Mouse (Mus musculus): ENCODE measurements around the gene Palld.

Palld gene

DNA sequence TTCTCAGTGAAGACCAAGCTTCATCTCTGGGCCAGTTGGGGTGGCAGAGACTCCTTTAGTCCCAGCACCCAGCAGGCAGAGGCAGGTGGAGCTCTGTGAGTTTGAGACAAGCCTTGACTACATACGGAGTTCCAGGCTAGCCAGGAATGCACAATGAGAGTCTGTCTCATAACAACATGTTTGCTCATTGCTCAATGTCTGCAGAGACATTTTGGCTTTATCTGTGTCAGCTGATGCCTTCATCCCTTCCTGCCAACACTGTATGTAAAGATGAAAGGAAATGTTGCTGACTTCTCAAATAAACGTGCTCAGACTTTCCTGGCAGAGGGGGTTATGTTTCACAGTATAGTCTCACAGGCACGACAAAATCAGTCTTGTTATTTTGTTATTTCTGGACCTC, 401.6 kb downstream of the Palld start:
- Histone ChIP-seq H3K4me3 (replicated peaks; ENCODE audit: low read length) (no peak overlapping the region), H3K4me1 (replicated peaks; ENCODE audit: low read depth, low read length) (0 out of 2 replicates have a peak, but pooled peaks cover 4% of the 10 kb centered on the region), H3K9me3 (ENCODE audit: low read length) (peaks cover 12% of the 10 kb centered on the region), H3K36me3 (ENCODE audit: insufficient read depth, low read length) (peaks cover 13% of the 10 kb centered on the region), H3K27me3 (ENCODE audit: insufficient read depth, low read length) (no peaks in the 10 kb centered on the region)
- no peak for TF ChIP-seq NANOG (IDR thresholded peaks at IDR 0.05; ENCODE audit: borderline replicate concordance, low read length)
- TF ChIP-seq POU5F1 (IDR thresholded peaks at IDR 0.05; ENCODE audit: borderline replicate concordance, low read length): no peak
- TF ChIP-seq CTCF (conservative IDR thresholded peaks at IDR 0.05; ENCODE audit: low read length): no peak

DNA sequence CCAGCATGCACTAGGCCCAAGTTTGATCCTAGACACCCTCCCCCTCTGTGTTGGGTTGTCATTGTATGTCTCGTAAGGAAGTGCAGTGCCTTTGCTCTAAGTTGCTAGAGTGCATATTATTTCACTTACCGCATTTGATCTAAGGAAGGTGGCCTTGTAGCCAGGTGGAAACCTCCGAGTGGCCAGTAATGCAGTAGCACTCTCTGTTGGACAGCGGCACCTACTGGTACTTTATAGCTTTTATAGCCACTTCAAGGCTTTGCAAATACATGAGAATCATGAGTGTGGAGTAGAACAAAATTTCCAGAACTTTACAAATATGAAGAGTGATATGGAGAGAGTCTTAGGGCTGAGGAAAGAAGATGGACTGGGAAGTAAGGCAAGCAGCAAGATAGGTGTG, 403.5 kb downstream of the Palld start:
- Histone ChIP-seq H3K27me3 (ENCODE audit: insufficient read depth, low read length) (no peaks in the 10 kb centered on the region), H3K9me3 (ENCODE audit: low read length) (peaks cover 12% of the 10 kb centered on the region), H3K36me3 (ENCODE audit: insufficient read depth, low read length) (peaks cover 18% of the 10 kb centered on the region), H3K4me3 (replicated peaks; ENCODE audit: low read length) (no peak overlapping the region), H3K4me1 (replicated peaks; ENCODE audit: low read depth, low read length) (0 out of 2 replicates have a peak, but pooled peaks cover 4% of the 10 kb centered on the region)
- TF ChIP-seq CTCF (conservative IDR thresholded peaks at IDR 0.05; ENCODE audit: low read length) (no peak), POU5F1 (IDR thresholded peaks at IDR 0.05; ENCODE audit: borderline replicate concordance, low read length) (no peak), NANOG (IDR thresholded peaks at IDR 0.05; ENCODE audit: borderline replicate concordance, low read length) (no peak)

DNA sequence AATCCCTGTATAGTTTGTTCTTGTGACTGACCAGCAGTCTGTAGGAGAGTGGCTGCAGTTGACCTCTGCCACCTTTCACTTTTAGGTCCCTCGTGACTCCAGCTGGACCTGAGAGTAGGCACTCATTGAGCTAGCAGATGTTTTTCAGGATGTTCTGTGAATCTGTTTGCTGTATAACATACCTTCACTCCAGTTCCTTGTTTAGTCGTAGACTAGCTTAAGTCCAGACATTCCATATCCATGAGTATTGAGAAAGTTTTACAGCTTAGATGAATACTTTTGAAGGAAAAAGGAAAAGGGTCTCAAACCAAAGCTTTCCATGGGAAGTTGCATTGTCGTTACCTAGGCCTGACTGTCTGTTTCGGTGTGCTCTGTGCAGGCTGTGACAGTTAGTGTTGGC, 405.4 kb downstream of the Palld start:
- H3K27me3 ChIP-seq (ENCODE audit: insufficient read depth, low read length): no peaks in the 10 kb centered on the region
- TF ChIP-seq POU5F1 (IDR thresholded peaks at IDR 0.05; ENCODE audit: borderline replicate concordance, low read length): no peak
- no peak for TF ChIP-seq CTCF (conservative IDR thresholded peaks at IDR 0.05; ENCODE audit: low read length)
- no peak for TF ChIP-seq NANOG (IDR thresholded peaks at IDR 0.05; ENCODE audit: borderline replicate concordance, low read length)
- no peak overlapping the region for H3K4me3 ChIP-seq (replicated peaks; ENCODE audit: low read length)
- 0 out of 2 replicates have a peak, but pooled peaks cover 4% of the 10 kb centered on the region for H3K4me1 ChIP-seq (replicated peaks; ENCODE audit: low read depth, low read length)
- H3K9me3 ChIP-seq (ENCODE audit: low read length): no peaks in the 10 kb centered on the region
- peaks cover 16% of the 10 kb centered on the region for H3K36me3 ChIP-seq (ENCODE audit: insufficient read depth, low read length)

DNA sequence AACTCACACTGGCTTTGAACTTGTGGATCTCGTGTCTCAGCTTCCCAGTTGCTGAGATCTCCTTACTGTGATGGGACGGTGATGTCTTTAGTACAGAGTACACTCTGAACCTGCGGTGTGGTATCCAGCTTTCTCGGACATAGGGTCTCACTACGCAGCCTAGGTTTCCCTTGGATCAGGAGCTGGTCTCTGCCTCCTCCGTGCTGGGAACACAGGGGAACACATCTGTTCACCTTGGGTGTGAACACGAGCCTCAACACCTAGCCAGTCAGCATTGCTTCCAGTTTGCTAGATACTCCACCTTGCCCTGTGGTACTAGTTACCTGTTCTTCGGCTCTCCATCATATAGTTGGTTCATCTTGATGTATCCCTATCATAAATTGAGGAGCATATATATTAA, 413.9 kb downstream of the Palld start:
- Histone ChIP-seq H3K9me3 (ENCODE audit: low read length) (no peaks in the 10 kb centered on the region), H3K4me1 (replicated peaks; ENCODE audit: low read depth, low read length) (peaks cover 9% of the 10 kb centered on the region), H3K27me3 (ENCODE audit: insufficient read depth, low read length) (no peaks in the 10 kb centered on the region), H3K4me3 (replicated peaks; ENCODE audit: low read length) (peak overlapping the region; percentile 91; the same call in 1 of the 2 replicates), H3K36me3 (ENCODE audit: insufficient read depth, low read length) (peaks cover 16% of the 10 kb centered on the region)
- no peak for TF ChIP-seq NANOG (IDR thresholded peaks at IDR 0.05; ENCODE audit: borderline replicate concordance, low read length)
- no peak for TF ChIP-seq CTCF (conservative IDR thresholded peaks at IDR 0.05; ENCODE audit: low read length)
- TF ChIP-seq POU5F1 (IDR thresholded peaks at IDR 0.05; ENCODE audit: borderline replicate concordance, low read length): no peak

DNA sequence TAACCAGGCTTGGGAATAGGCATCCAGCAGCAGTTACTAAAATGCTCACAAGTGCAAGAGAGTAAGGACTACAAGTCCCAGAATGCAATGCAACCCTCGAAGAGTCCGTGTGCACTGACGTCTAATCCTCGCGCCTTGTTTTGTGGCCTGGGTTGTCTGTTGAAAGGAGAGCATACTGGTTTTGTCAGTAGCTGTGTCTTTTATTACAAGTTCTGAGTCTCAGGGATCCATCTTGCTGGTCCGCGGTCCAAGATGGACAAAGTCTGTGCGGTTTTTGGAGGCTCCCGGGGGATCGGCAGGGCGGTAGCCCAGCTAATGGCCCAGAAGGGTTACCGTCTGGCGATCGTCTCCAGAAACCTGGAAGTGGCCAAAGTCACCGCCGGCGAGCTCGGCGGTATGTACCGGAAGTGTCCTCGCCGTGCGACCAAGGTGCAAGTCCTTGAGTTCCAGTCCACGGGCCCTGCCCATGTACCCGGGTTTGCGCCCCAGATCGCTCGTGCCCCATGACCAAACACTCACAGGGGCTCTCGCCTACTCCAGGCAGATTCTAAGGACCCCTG, 414.8 kb downstream of the Palld start, which contains the start of gene Cbr4:
TSS of gene Cbr4 (plus strand) at position 138 of the 560 bp plus-strand sequence.
- Histone ChIP-seq H3K4me1 (replicated peaks; ENCODE audit: low read depth, low read length) (peaks cover 9% of the 10 kb centered on the region), H3K9me3 (ENCODE audit: low read length) (no peaks in the 10 kb centered on the region), H3K36me3 (ENCODE audit: insufficient read depth, low read length) (peaks cover 9% of the 10 kb centered on the region), H3K4me3 (replicated peaks; ENCODE audit: low read length) (peak within 1 kb of the TSS; percentile 91), H3K27me3 (ENCODE audit: insufficient read depth, low read length) (no peaks in the 10 kb centered on the region)
- TF ChIP-seq POU5F1 (IDR thresholded peaks at IDR 0.05; ENCODE audit: borderline replicate concordance, low read length) (no peak), CTCF (conservative IDR thresholded peaks at IDR 0.05; ENCODE audit: low read length) (no peak), NANOG (IDR thresholded peaks at IDR 0.05; ENCODE audit: borderline replicate concordance, low read length) (no peak)

DNA sequence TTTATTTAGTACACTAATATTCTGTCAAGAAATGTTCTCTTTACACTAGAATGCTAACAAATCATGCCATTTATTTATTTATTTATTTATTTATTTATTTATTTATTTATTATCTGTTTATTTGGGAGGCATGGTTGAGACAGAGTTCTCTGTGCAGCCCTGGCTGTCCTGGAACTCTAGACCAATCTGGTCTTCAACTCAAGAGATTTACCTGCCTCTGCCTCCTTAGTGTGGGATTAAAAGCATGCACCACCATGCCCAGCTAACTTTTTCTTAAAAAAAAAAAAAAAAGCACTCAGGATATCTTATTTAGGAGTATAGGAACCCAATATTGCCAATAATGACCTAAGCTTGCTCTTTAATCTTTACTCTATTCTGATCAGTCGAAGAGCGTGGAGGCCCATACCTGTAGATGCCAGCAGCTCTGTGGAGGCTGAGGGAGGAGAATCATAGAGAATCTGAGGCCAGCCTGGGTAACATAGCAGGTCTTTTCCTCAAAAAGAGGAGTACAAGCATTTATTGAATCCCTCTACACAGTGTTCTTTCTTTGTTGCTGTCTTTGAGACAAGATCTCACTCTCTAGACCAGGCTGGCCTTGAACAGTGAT, 415.5 kb downstream of the Palld start:
- Histone ChIP-seq H3K4me3 (replicated peaks; ENCODE audit: low read length) (0 out of 2 replicates have a peak overlapping the region, but pooled peaks have one; percentile 91), H3K9me3 (ENCODE audit: low read length) (no peaks in the 10 kb centered on the region), H3K4me1 (replicated peaks; ENCODE audit: low read depth, low read length) (peaks cover 9% of the 10 kb centered on the region), H3K27me3 (ENCODE audit: insufficient read depth, low read length) (no peaks in the 10 kb centered on the region), H3K36me3 (ENCODE audit: insufficient read depth, low read length) (peaks cover 6% of the 10 kb centered on the region)
- TF ChIP-seq NANOG (IDR thresholded peaks at IDR 0.05; ENCODE audit: borderline replicate concordance, low read length) (no peak), POU5F1 (IDR thresholded peaks at IDR 0.05; ENCODE audit: borderline replicate concordance, low read length) (no peak), CTCF (conservative IDR thresholded peaks at IDR 0.05; ENCODE audit: low read length) (no peak)

DNA sequence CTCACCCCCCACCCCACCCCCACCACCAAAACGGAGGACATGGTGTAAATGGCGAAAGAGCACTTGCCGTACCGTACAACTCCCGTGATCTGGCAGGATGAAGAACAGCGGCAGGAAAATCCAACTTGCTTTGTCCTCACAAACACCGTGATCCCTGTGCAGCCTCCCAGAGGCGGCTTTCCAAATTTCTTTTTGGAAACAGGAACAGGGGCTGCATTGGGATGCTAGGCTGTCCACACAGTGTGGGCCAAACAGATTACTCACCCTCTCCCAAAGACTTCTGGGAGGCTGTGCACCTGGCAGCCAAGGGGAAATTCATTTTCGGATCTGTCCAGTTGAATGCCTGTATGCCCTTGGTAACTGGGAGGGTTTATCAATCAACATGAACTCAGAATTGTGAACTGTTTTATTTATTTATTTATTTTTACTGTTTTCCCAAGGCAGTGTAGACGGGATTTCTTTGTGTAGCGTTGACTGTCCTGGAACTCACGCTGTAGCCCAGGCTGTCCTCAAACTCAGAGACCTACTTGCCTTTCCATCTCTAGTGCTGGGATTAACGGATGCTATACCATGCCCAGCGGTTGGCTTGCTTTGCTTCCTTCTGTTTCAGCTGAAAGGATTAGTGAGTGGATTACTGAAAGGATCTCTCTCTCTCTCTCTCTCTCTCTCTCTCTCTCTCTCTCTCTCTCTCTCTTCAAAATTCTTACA, 422.1 kb downstream of the Palld start:
- no peaks in the 10 kb centered on the region; the same call in 1 of the 2 replicates for H3K9me3 ChIP-seq (ENCODE audit: low read length)
- peak overlapping the region; percentile 66 for H3K4me3 ChIP-seq (replicated peaks; ENCODE audit: low read length)
- peaks cover 7% of the 10 kb centered on the region; the same call in 1 of the 2 replicates for H3K4me1 ChIP-seq (replicated peaks; ENCODE audit: low read depth, low read length)
- TF ChIP-seq CTCF (conservative IDR thresholded peaks at IDR 0.05; ENCODE audit: low read length) (no peak), POU5F1 (IDR thresholded peaks at IDR 0.05; ENCODE audit: borderline replicate concordance, low read length) (no peak), NANOG (IDR thresholded peaks at IDR 0.05; ENCODE audit: borderline replicate concordance, low read length) (no peak)
- H3K36me3 ChIP-seq (ENCODE audit: insufficient read depth, low read length): no peaks in the 10 kb centered on the region
- no peaks in the 10 kb centered on the region for H3K27me3 ChIP-seq (ENCODE audit: insufficient read depth, low read length)

DNA sequence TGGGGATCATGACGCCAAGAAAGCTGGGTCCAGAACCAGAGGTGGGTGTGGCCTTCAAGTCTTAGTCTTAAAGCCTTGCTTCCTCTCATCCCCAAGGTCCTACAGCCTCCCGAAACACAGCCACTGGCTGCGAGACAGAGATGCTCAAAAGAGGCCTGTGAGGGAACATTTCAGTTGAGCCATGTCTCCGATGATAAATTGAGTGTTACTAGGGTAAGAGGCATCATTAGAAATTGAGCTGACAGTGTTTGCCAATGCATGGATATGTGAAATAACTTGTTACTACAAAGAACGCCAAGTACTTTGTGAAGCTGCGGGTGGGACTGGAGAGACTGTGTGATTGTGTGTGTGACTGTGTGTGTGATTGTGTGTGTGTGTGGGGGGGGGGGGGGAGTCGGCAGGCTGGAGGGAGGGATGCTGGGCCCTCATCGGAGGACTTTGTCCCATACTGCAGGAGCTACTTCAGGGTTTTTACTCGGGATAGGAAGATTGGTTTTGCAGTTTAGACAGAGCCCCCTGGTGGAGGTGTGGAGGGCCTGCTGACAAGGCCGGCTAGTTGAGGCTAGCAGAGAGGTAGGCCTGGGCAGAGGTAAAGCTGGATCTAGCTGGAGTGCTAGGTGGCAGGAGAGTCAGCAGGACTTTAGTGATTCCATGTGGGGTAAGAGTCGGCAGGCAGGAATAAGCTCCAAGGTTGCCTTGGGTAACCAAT, 422.8 kb downstream of the Palld start:
- H3K9me3 ChIP-seq (ENCODE audit: low read length): no peaks in the 10 kb centered on the region; the same call in 1 of the 2 replicates
- peak overlapping the region; percentile 66 for H3K4me3 ChIP-seq (replicated peaks; ENCODE audit: low read length)
- no peaks in the 10 kb centered on the region for H3K36me3 ChIP-seq (ENCODE audit: insufficient read depth, low read length)
- peaks cover 7% of the 10 kb centered on the region; the same call in 1 of the 2 replicates for H3K4me1 ChIP-seq (replicated peaks; ENCODE audit: low read depth, low read length)
- peak; percentile 60 for TF ChIP-seq CTCF (conservative IDR thresholded peaks at IDR 0.05; ENCODE audit: low read length)
- no peak for TF ChIP-seq NANOG (IDR thresholded peaks at IDR 0.05; ENCODE audit: borderline replicate concordance, low read length)
- no peaks in the 10 kb centered on the region for H3K27me3 ChIP-seq (ENCODE audit: insufficient read depth, low read length)

Measured in E14TG2a.4 (cell line).